Mouse (Mus musculus): Measurements from ENCODE around the gene Papss2.

DNA sequence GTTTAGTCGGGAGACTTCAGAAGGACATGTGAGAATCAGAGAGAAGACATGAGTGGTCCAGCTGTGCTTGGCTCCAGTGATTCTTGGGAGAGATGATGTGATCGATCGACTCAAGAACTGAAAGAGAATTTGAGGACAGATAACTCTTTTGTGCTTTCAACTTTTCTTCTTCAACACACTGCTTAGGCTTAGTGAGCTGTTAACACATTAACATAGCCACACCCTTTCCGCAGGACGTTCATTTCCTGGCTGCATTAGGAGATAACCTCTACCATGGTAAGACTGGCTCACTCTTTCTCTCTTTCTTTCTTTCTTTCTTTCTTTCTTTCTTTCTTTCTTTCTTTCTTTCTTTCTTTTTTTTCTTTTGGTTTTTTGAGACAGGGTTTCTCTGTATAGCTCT lies 25.9 kb upstream of the Papss2 start:
- no peak for TF ChIP-seq POLR2A (IDR thresholded peaks at IDR 0.05; ENCODE audit: borderline replicate concordance, extremely low read depth, insufficient read depth, insufficient read length, poor library complexity, severe bottlenecking)
- no peak for TF ChIP-seq CTCF (IDR thresholded peaks at IDR 0.05; ENCODE audit: borderline replicate concordance, extremely low read depth, insufficient read depth, insufficient read length)

All from brain, embryonic 14.5 days (tissue).